In genomic region chr19:6839615-6840474, GRCm38 (mm10) we compare ENCODE assay signal across 8 mouse cellular contexts. TPM values are rescaled to one million over a fixed set of nuclear protein-coding genes. Genes with fewer than 3 reads are reported as not detected.
DNase-seq lines count a peak whose midpoint lies in the region; ATAC-seq and TF ChIP-seq lines count a peak whose summit lies in the region.

No protein-coding gene starts in this region.

- H3K36me3 ChIP-seq in spleen, adult 2 months (ENCODE audit: control insufficient read depth, insufficient read depth, low read length): peaks cover 19% of the 10 kb centered on the region
- no peaks in the 10 kb centered on the region for H3K36me3 ChIP-seq in forebrain, postnatal 0 days (ENCODE audit: insufficient read depth)
- peaks cover 22% of the 10 kb centered on the region for H3K36me3 ChIP-seq in kidney, embryonic 16.5 days (ENCODE audit: insufficient read depth, low read length)
- peaks cover 15% of the 10 kb centered on the region for H3K36me3 ChIP-seq in lung, embryonic 16.5 days (ENCODE audit: control insufficient read depth, insufficient read depth, low read length)

- WGBS in spleen, adult 2 months: 17% methylated on average over 46 of the region's 46 CpGs
- WGBS in forebrain, postnatal 0 days: 2% methylated on average over 46 of the region's 46 CpGs
- WGBS in kidney, embryonic 16.5 days: 2% methylated on average over 46 of the region's 46 CpGs
- WGBS in lung, embryonic 16.5 days: under 1% methylated on average over 46 of the region's 46 CpGs

- TF ChIP-seq CTCF in spleen, adult 2 months (IDR thresholded peaks at IDR 0.05; ENCODE audit: extremely low read depth, insufficient read depth, insufficient read length, insufficient replicate concordance): no peak
- TF ChIP-seq CTCF in forebrain, postnatal 0 days (IDR thresholded peaks at IDR 0.05; ENCODE audit: low read depth): no peak

- H3K27ac ChIP-seq in spleen, adult 2 months (ENCODE audit: insufficient read depth, low read length): peak overlapping the region; percentile 30; the same call in 1 of the 2 replicates
- H3K27ac ChIP-seq in forebrain, postnatal 0 days (ENCODE audit: low read depth, low read length): peak overlapping the region; percentile 50; the same call in 1 of the 2 replicates
- 0 out of 2 replicates have a peak overlapping the region, but pooled peaks have one; percentile 35 for H3K27ac ChIP-seq in kidney, embryonic 16.5 days (ENCODE audit: low read length)
- H3K27ac ChIP-seq in lung, embryonic 16.5 days (ENCODE audit: low read length): peak overlapping the region; percentile 79

- H3K4me2 ChIP-seq in forebrain, postnatal 0 days (ENCODE audit: low read depth): peak overlapping the region; percentile 99
- H3K4me2 ChIP-seq in kidney, embryonic 16.5 days (replicated peaks; ENCODE audit: low read depth, low read length): peak overlapping the region; percentile 99
- H3K4me2 ChIP-seq in lung, embryonic 16.5 days (ENCODE audit: low read depth, low read length): peak overlapping the region; percentile 97

- no peaks in the 10 kb centered on the region for H3K9me3 ChIP-seq in forebrain, postnatal 0 days (ENCODE audit: low read length)
- no peaks in the 10 kb centered on the region for H3K9me3 ChIP-seq in kidney, embryonic 16.5 days (ENCODE audit: low read length)
- no peaks in the 10 kb centered on the region for H3K9me3 ChIP-seq in lung, embryonic 16.5 days (ENCODE audit: control insufficient read depth, low read length)

- no peaks in the 10 kb centered on the region for H3K27me3 ChIP-seq in spleen, adult 2 months (ENCODE audit: control insufficient read depth, insufficient read depth, low read length)
- H3K27me3 ChIP-seq in forebrain, postnatal 0 days (ENCODE audit: insufficient read depth, low read length): no peaks in the 10 kb centered on the region; the same call in 1 of the 2 replicates
- peaks cover 11% of the 10 kb centered on the region; the same call in 1 of the 2 replicates for H3K27me3 ChIP-seq in kidney, embryonic 16.5 days (ENCODE audit: insufficient read depth, low read length)
- H3K27me3 ChIP-seq in lung, embryonic 16.5 days (ENCODE audit: control insufficient read depth, insufficient read depth, low read depth, low read length): no peaks in the 10 kb centered on the region; the same call in 1 of the 2 replicates

- no peak for DNase-seq in spleen, adult 2 months (ENCODE audit: low read depth in 1 of 2, low spot score in 2 of 2)
- no peak for DNase-seq in spleen, postnatal 36 days (ENCODE audit: low spot score in 2 of 2)
- peak; percentile 88 for DNase-seq in brain, adult 2 months (ENCODE audit: low read depth, low spot score)
- peak; percentile 68 for DNase-seq in forebrain, postnatal 0 days
- peak; percentile 47 for DNase-seq in retina, postnatal 1 day
- no peak for DNase-seq in ovary, adult 18-20 months (ENCODE audit: low spot score)

- peak overlapping the region; percentile 96 for H3K4me3 ChIP-seq in spleen, adult 2 months (ENCODE audit: extremely low read depth, insufficient read depth, insufficient read length)
- H3K4me3 ChIP-seq in forebrain, postnatal 0 days (ENCODE audit: low read depth, low read length): peak overlapping the region; percentile 63
- peak overlapping the region; percentile 81 for H3K4me3 ChIP-seq in kidney, embryonic 16.5 days (ENCODE audit: low read length)
- H3K4me3 ChIP-seq in lung, embryonic 16.5 days (ENCODE audit: low read length): peak overlapping the region; percentile 89

- ATAC-seq in forebrain, postnatal 0 days: peak; percentile 86
- ATAC-seq in kidney, embryonic 16.5 days (ENCODE audit: low FRiP score, low TSS enrichment): peak; percentile 60
- peak; percentile 37 for ATAC-seq in lung, embryonic 16.5 days (ENCODE audit: low read depth)

- H3K4me1 ChIP-seq in spleen, adult 2 months (ENCODE audit: control insufficient read depth, insufficient read depth, insufficient read length): peaks cover 16% of the 10 kb centered on the region
- H3K4me1 ChIP-seq in forebrain, postnatal 0 days (ENCODE audit: insufficient read depth): peaks cover 9% of the 10 kb centered on the region
- H3K4me1 ChIP-seq in kidney, embryonic 16.5 days (ENCODE audit: insufficient read depth, low read length): peaks cover 19% of the 10 kb centered on the region
- peaks cover 20% of the 10 kb centered on the region for H3K4me1 ChIP-seq in lung, embryonic 16.5 days (replicated peaks; ENCODE audit: control insufficient read depth, insufficient read depth, low read length)

- TF ChIP-seq POLR2A in spleen, adult 2 months (IDR thresholded peaks at IDR 0.05; ENCODE audit: low read depth, low read length): no peak

- peak overlapping the region; percentile 68 for H3K9ac ChIP-seq in forebrain, postnatal 0 days
- peak overlapping the region; percentile 82 for H3K9ac ChIP-seq in kidney, embryonic 16.5 days (replicated peaks; ENCODE audit: low read length)
- H3K9ac ChIP-seq in lung, embryonic 16.5 days (ENCODE audit: low read length): peak overlapping the region; percentile 90

RNA-seq across cellular contexts. Expression of gene Rps6ka4, which starts 0.6 kb away (rescaled TPM):
- 26.7 and 31.8 TPM in 2 replicates for polyA plus RNA-seq in spleen, adult 2 months (2012; rRNA removed)
- 18.0 and 24.2 TPM in 2 replicates for total RNA-seq in forebrain, postnatal 0 days (2014; rRNA removed)
- 11.2 and 14.3 TPM in 2 replicates for polyA plus RNA-seq in forebrain, postnatal 0 days (2015; fragmentation: Nextera tagmentation; extraction: Ambion mirVana)
- 27.1 and 28.3 TPM in 2 replicates for polyA plus RNA-seq in kidney, embryonic 16.5 days (2015; fragmentation: Nextera tagmentation; extraction: Ambion mirVana)
- 39.1 and 41.5 TPM in 2 replicates for polyA plus RNA-seq in lung, embryonic 16.5 days (2015; fragmentation: Nextera tagmentation; extraction: Ambion mirVana)

RNA-seq across cellular contexts. Expression of gene Ccdc88b, which starts 18.2 kb away (rescaled TPM):
- polyA plus RNA-seq in spleen, adult 2 months (2012; rRNA removed): 82.5 and 106 TPM in 2 replicates
- 0.57 and 3.5 TPM in 2 replicates for total RNA-seq in forebrain, postnatal 0 days (2014; rRNA removed)
- 0.30 and 0.67 TPM in 2 replicates for polyA plus RNA-seq in forebrain, postnatal 0 days (2015; fragmentation: Nextera tagmentation; extraction: Ambion mirVana)
- 0.74 and 0.75 TPM in 2 replicates for polyA plus RNA-seq in kidney, embryonic 16.5 days (2015; fragmentation: Nextera tagmentation; extraction: Ambion mirVana)
- polyA plus RNA-seq in lung, embryonic 16.5 days (2015; fragmentation: Nextera tagmentation; extraction: Ambion mirVana): 1.6 and 3.0 TPM in 2 replicates

Comparison
In these comparisons a context has a peak if more than half of its experiments do, and no peak if none do; other contexts are left out.
1. DNase-seq: peak in brain, adult 2 months (single experiment), forebrain, postnatal 0 days (single experiment) and retina, postnatal 1 day (single experiment); none in spleen, adult 2 months (0 of 2), spleen, postnatal 36 days (0 of 2) and ovary, adult 18-20 months (single experiment).
2. RNA of gene Ccdc88b, which starts 18.2 kb away (polyA plus RNA-seq): 82.5 to 106 TPM in spleen, adult 2 months; 1.6 to 3.0 TPM in lung, embryonic 16.5 days, 0.74 to 0.75 TPM in kidney, embryonic 16.5 days and 0.30 to 0.67 TPM in forebrain, postnatal 0 days; every median in the first group is over 10 times any median in the second.
3. Peak in every context shown above with its lines, with median percentiles within 50 percentile points of each other: H3K27ac ChIP-seq, H3K4me3 ChIP-seq, ATAC-seq, H3K4me2 ChIP-seq and H3K9ac ChIP-seq.